Mouse (Mus musculus) heart, embryonic 12.5 days (tissue): ENCODE results near the gene Scn2a. TPM values are rescaled to one million over a fixed set of nuclear protein-coding genes. Genes with fewer than 3 reads are reported as not detected.

Experiments used
- ATAC-seq: fragments of 200-750 bp; cut with Nextera tagmentation; 2 replicates; pipeline ENCODE4 v1.8.0; 2017; ENCODE audit warnings: moderate TSS enrichment, moderate library complexity; ENCODE audit not compliant: insufficient number of reproducible peaks, low FRiP score
- H3K27ac ChIP-seq: fragments of 300-500 bp; sonication (generic); 2 replicates; pipeline ENCODE4 v1.5.1; 2016; ENCODE audit warnings: mild to moderate bottlenecking, moderate library complexity; ENCODE audit not compliant: poor library complexity, severe bottlenecking
- H3K27me3 ChIP-seq: fragments of 300-500 bp; sonication (generic); replicated peaks from 2 replicates; pipeline ENCODE4 v1.6.1; 2016; ENCODE audit warnings: mild to moderate bottlenecking, moderate library complexity
- H3K36me3 ChIP-seq: fragments of 300-500 bp; sonication (generic); 2 replicates; pipeline ENCODE4 v1.6.1; 2016; ENCODE audit warnings: mild to moderate bottlenecking, moderate library complexity
- H3K4me1 ChIP-seq: fragments of 300-500 bp; sonication (generic); replicated peaks from 2 replicates; pipeline ENCODE4 v1.6.1; 2016; ENCODE audit warnings: mild to moderate bottlenecking
- H3K4me2 ChIP-seq: fragments of 300-500 bp; sonication (generic); 2 replicates; pipeline ENCODE4 v1.6.1; 2016; ENCODE audit warnings: mild to moderate bottlenecking, moderate library complexity
- H3K4me3 ChIP-seq: fragments of 300-500 bp; sonication (generic); 2 replicates; pipeline ENCODE4 v1.5.1; 2016; ENCODE audit warnings: mild to moderate bottlenecking
- H3K9ac ChIP-seq: fragments of 300-500 bp; sonication (generic); 2 replicates; pipeline ENCODE4 v1.6.1; 2016; ENCODE audit warnings: mild to moderate bottlenecking, moderate library complexity
- H3K9me3 ChIP-seq: fragments of 300-500 bp; sonication (generic); replicated peaks from 2 replicates; pipeline ENCODE4 v1.6.1; 2016; ENCODE audit warnings: mild to moderate bottlenecking, moderate library complexity
- WGBS: fragments of 180-500 bp; shearing (Covaris S2); methylation state at CpG from one replicate; pipeline ENCODE4 v1.1.7; 2016; 5-methylcytosine and 5-hydroxymethylcytosine counted together
- polyA plus RNA-seq: library from polyadenylated mRNA; unstranded; fragments of >200 nt; fragmentation: Nextera tagmentation; extraction: Ambion mirVana; gene quantifications from 2 replicates; pipeline ENCODE4 v1.2.1, GENCODE M21; 2016

Scn2a gene
- polyA plus RNA-seq, 1 experiment from 2014 or later, result 1.1 TPM

- 41% methylated on average over 4 of the region's 4 CpGs for WGBS
- Histone ChIP-seq H3K4me1 (0 out of 2 replicates have a peak, but pooled peaks cover 3% of the 10 kb centered on the region), H3K27ac (no peak overlapping the region), H3K36me3 (no peaks in the 10 kb centered on the region), H3K9ac (no peak overlapping the region), H3K4me2 (no peak overlapping the region), H3K4me3 (no peak overlapping the region), H3K27me3 (0 out of 2 replicates have a peak, but pooled peaks cover 3% of the 10 kb centered on the region), H3K9me3 (no peaks in the 10 kb centered on the region)
- no peak for ATAC-seq
These were observed 44.6 kb downstream of the Scn2a start for GRCm38 (mm10) chr2:65665180-65665579.

GRCm38 (mm10) chr2:65667590-65668436, 47.2 kb downstream of the Scn2a start:
- 52% methylated on average over 18 of the region's 18 CpGs for WGBS
- H3K4me3 ChIP-seq, result peak overlapping the region; percentile 43
- no peak for ATAC-seq

GRCm38 (mm10) chr2:65668437-65669135, 48.0 kb downstream of the Scn2a start:
- Histone ChIP-seq H3K4me3 (peak overlapping the region; percentile 43), H3K27ac (no peak overlapping the region), H3K4me2 (peak overlapping the region; percentile 71), H3K27me3 (0 out of 2 replicates have a peak, but pooled peaks cover 3% of the 10 kb centered on the region), H3K9ac (no peak overlapping the region), H3K4me1 (0 out of 2 replicates have a peak, but pooled peaks cover 3% of the 10 kb centered on the region), H3K36me3 (no peaks in the 10 kb centered on the region), H3K9me3 (no peaks in the 10 kb centered on the region)
- peak; percentile 88 for ATAC-seq
- 19% methylated on average over 12 of the region's 12 CpGs for WGBS

More at GRCm38 (mm10) chr2:65667590-65668436, 47.2 kb downstream of the Scn2a start:
- 0 out of 2 replicates have a peak, but pooled peaks cover 3% of the 10 kb centered on the region for H3K27me3 ChIP-seq
- H3K9ac ChIP-seq, result no peak overlapping the region
- no peak overlapping the region for H3K27ac ChIP-seq
- no peaks in the 10 kb centered on the region for H3K36me3 ChIP-seq
- peak overlapping the region; percentile 71 for H3K4me2 ChIP-seq
- H3K4me1 ChIP-seq, result 0 out of 2 replicates have a peak, but pooled peaks cover 3% of the 10 kb centered on the region
- H3K9me3 ChIP-seq, result no peaks in the 10 kb centered on the region

- WGBS, result 71% methylated on average over 8 of the region's 8 CpGs
- H3K9ac ChIP-seq, result no peak overlapping the region
- 0 out of 2 replicates have a peak, but pooled peaks cover 3% of the 10 kb centered on the region for H3K4me1 ChIP-seq
- no peak overlapping the region for H3K4me3 ChIP-seq
- no peaks in the 10 kb centered on the region for H3K9me3 ChIP-seq
- no peak overlapping the region for H3K4me2 ChIP-seq
- no peak for ATAC-seq
- 0 out of 2 replicates have a peak, but pooled peaks cover 3% of the 10 kb centered on the region for H3K27me3 ChIP-seq
- no peak overlapping the region for H3K27ac ChIP-seq
- H3K36me3 ChIP-seq, result no peaks in the 10 kb centered on the region
These were observed 49.0 kb downstream of the Scn2a start for GRCm38 (mm10) chr2:65669561-65669960.

- Histone ChIP-seq H3K4me1 (0 out of 2 replicates have a peak, but pooled peaks cover 3% of the 10 kb centered on the region), H3K4me3 (no peak overlapping the region), H3K9me3 (no peaks in the 10 kb centered on the region), H3K4me2 (0 out of 2 replicates have a peak overlapping the region, but pooled peaks have one; percentile 22), H3K36me3 (no peaks in the 10 kb centered on the region), H3K9ac (no peak overlapping the region), H3K27me3 (no peaks in the 10 kb centered on the region), H3K27ac (no peak overlapping the region)
- no peak for ATAC-seq
- 52% methylated on average over 12 of the region's 12 CpGs for WGBS
These were observed 49.7 kb downstream of the Scn2a start for GRCm38 (mm10) chr2:65670153-65670817.

- Histone ChIP-seq H3K36me3 (no peaks in the 10 kb centered on the region), H3K4me1 (no peaks in the 10 kb centered on the region), H3K4me2 (no peak overlapping the region), H3K9me3 (no peaks in the 10 kb centered on the region), H3K4me3 (no peak overlapping the region), H3K27ac (no peak overlapping the region), H3K9ac (no peak overlapping the region), H3K27me3 (no peaks in the 10 kb centered on the region)
- no peak for ATAC-seq
- 71% methylated on average over 4 of the region's 4 CpGs for WGBS
These were observed 59.0 kb downstream of the Scn2a start for GRCm38 (mm10) chr2:65679621-65680020.

GRCm38 (mm10) chr2:65685151-65685550, 64.6 kb downstream of the Scn2a start:
- Histone ChIP-seq H3K4me1 (no peaks in the 10 kb centered on the region), H3K9ac (no peak overlapping the region), H3K4me2 (no peak overlapping the region), H3K36me3 (no peaks in the 10 kb centered on the region), H3K9me3 (no peaks in the 10 kb centered on the region), H3K27me3 (no peaks in the 10 kb centered on the region), H3K4me3 (no peak overlapping the region), H3K27ac (no peak overlapping the region)
- no peak for ATAC-seq
- 34% methylated on average over 3 of the region's 3 CpGs for whole genome bisulfite sequencing

- H3K9me3 ChIP-seq, result no peaks in the 10 kb centered on the region
- no peak overlapping the region for H3K4me2 ChIP-seq
- H3K27ac ChIP-seq, result no peak overlapping the region
- ATAC-seq, result no peak
- no peaks in the 10 kb centered on the region for H3K36me3 ChIP-seq
- 79% methylated on average over 6 of the region's 6 CpGs for WGBS
- H3K4me3 ChIP-seq, result no peak overlapping the region
- no peaks in the 10 kb centered on the region for H3K4me1 ChIP-seq
- H3K27me3 ChIP-seq, result no peaks in the 10 kb centered on the region
- H3K9ac ChIP-seq, result no peak overlapping the region
These were observed 70.0 kb downstream of the Scn2a start for GRCm38 (mm10) chr2:65690456-65691184.

GRCm38 (mm10) chr2:65694485-65694884, 73.9 kb downstream of the Scn2a start:
- H3K27ac ChIP-seq, result no peak overlapping the region
- no peak for ATAC-seq
- no peak overlapping the region for H3K4me2 ChIP-seq
- no peak overlapping the region for H3K9ac ChIP-seq
- H3K27me3 ChIP-seq, result no peaks in the 10 kb centered on the region
- no peak overlapping the region for H3K4me3 ChIP-seq
- H3K36me3 ChIP-seq, result no peaks in the 10 kb centered on the region
- no peaks in the 10 kb centered on the region for H3K4me1 ChIP-seq
- no peaks in the 10 kb centered on the region for H3K9me3 ChIP-seq
- 62% methylated on average over 3 of the region's 3 CpGs for WGBS

GRCm38 (mm10) chr2:65695061-65695460, 74.5 kb downstream of the Scn2a start:
- Histone ChIP-seq H3K36me3 (no peaks in the 10 kb centered on the region), H3K4me2 (no peak overlapping the region), H3K27ac (no peak overlapping the region), H3K9ac (no peak overlapping the region), H3K4me1 (no peaks in the 10 kb centered on the region), H3K27me3 (no peaks in the 10 kb centered on the region), H3K9me3 (no peaks in the 10 kb centered on the region), H3K4me3 (no peak overlapping the region)
- ATAC-seq, result no peak
- 75% methylated on average over 7 of the region's 7 CpGs for WGBS
